Mouse (Mus musculus): Measurements from ENCODE around the gene Sept8.
"Not testable (repeated sequence)": the region's sequence is repeated elsewhere in the genome, so short reads cannot be mapped to it uniquely, and the experiment has no call there.

The Sept8 gene

GRCm38 (mm10) chr11:53523545-53524405 lies 4.7 kb downstream of the Sept8 start:
- DNase-seq (ENCODE audit: inconsistent age in 2 of 2, low spot score in 1 of 2): no peak

GRCm38 (mm10) chr11:53524905-53525304 lies 5.8 kb downstream of the Sept8 start:
- peak in 1 of 2 experiments; percentile 54 for DNase-seq (ENCODE audit: inconsistent age in 2 of 2, low spot score in 1 of 2)

GRCm38 (mm10) chr11:53525461-53525860 lies 6.4 kb downstream of the Sept8 start:
- DNase-seq (ENCODE audit: inconsistent age in 2 of 2, low spot score in 1 of 2): peak in 1 of 2 experiments; percentile 59

- DNase-seq (ENCODE audit: inconsistent age in 2 of 2, low spot score in 1 of 2): peak in 1 of 2 experiments; percentile 46
These were observed 9.6 kb downstream of the Sept8 start for GRCm38 (mm10) chr11:53528397-53529252.

GRCm38 (mm10) chr11:53529253-53529557 lies 10.1 kb downstream of the Sept8 start:
- DNase-seq (ENCODE audit: inconsistent age in 2 of 2, low spot score in 1 of 2): peak in 1 of 2 experiments; percentile 74

GRCm38 (mm10) chr11:53530001-53530400 lies 10.9 kb downstream of the Sept8 start:
- DNase-seq (ENCODE audit: inconsistent age in 2 of 2, low spot score in 1 of 2): no peak

- DNase-seq (ENCODE audit: inconsistent age in 2 of 2, low spot score in 1 of 2): no peak
These were observed 12.6 kb downstream of the Sept8 start for GRCm38 (mm10) chr11:53531578-53532230.

GRCm38 (mm10) chr11:53532231-53532620 lies 13.2 kb downstream of the Sept8 start:
- DNase-seq (ENCODE audit: inconsistent age in 2 of 2, low spot score in 1 of 2): no peak

- DNase-seq (ENCODE audit: inconsistent age in 2 of 2, low spot score in 1 of 2): peak in 1 of 2 experiments; percentile 48
These were observed 20.0 kb downstream of the Sept8 start for GRCm38 (mm10) chr11:53539002-53539491.

GRCm38 (mm10) chr11:53540394-53540793 lies 21.3 kb downstream of the Sept8 start:
- no peak for DNase-seq (ENCODE audit: inconsistent age in 2 of 2, low spot score in 1 of 2)

GRCm38 (mm10) chr11:53541222-53541621 lies 22.2 kb downstream of the Sept8 start:
- DNase-seq (ENCODE audit: inconsistent age in 2 of 2, low spot score in 1 of 2): no peak

- DNase-seq (ENCODE audit: inconsistent age in 2 of 2, low spot score in 1 of 2): no peak
These were observed 24.0 kb downstream of the Sept8 start for GRCm38 (mm10) chr11:53543021-53543420.

- DNase-seq (ENCODE audit: inconsistent age in 2 of 2, low spot score in 1 of 2): peak in 1 of 2 experiments; percentile 59
These were observed 27.2 kb downstream of the Sept8 start for GRCm38 (mm10) chr11:53546271-53546670.

- DNase-seq (ENCODE audit: inconsistent age in 2 of 2, low spot score in 1 of 2): no peak
These were observed 28.5 kb downstream of the Sept8 start for GRCm38 (mm10) chr11:53547566-53547965.

GRCm38 (mm10) chr11:53548036-53548605 lies 29.1 kb downstream of the Sept8 start:
- peak; percentile 46 to 71 for DNase-seq (ENCODE audit: inconsistent age in 2 of 2, low spot score in 1 of 2)

GRCm38 (mm10) chr11:53550714-53551113 lies 31.7 kb downstream of the Sept8 start:
- no peak for DNase-seq (ENCODE audit: inconsistent age in 2 of 2, low spot score in 1 of 2)

- peak in 1 of 2 experiments; percentile 11 for DNase-seq (ENCODE audit: inconsistent age in 2 of 2, low spot score in 1 of 2)
These were observed 32.7 kb downstream of the Sept8 start for GRCm38 (mm10) chr11:53551754-53552153.

GRCm38 (mm10) chr11:53556529-53556928 lies 37.5 kb downstream of the Sept8 start:
- DNase-seq (ENCODE audit: inconsistent age in 2 of 2, low spot score in 1 of 2): not testable (repeated sequence)

- not testable (repeated sequence) for DNase-seq (ENCODE audit: inconsistent age in 2 of 2, low spot score in 1 of 2)
These were observed 38.9 kb downstream of the Sept8 start for GRCm38 (mm10) chr11:53557992-53558391.

GRCm38 (mm10) chr11:53559980-53560379 lies 40.9 kb downstream of the Sept8 start:
- DNase-seq (ENCODE audit: inconsistent age in 2 of 2, low spot score in 1 of 2): not testable (repeated sequence)

GRCm38 (mm10) chr11:53561986-53562385 lies 42.9 kb downstream of the Sept8 start:
- no peak for DNase-seq (ENCODE audit: inconsistent age in 2 of 2, low spot score in 1 of 2)
